Mouse (Mus musculus): ENCODE data around the gene Gdap2.

The Gdap2 gene

DNA sequence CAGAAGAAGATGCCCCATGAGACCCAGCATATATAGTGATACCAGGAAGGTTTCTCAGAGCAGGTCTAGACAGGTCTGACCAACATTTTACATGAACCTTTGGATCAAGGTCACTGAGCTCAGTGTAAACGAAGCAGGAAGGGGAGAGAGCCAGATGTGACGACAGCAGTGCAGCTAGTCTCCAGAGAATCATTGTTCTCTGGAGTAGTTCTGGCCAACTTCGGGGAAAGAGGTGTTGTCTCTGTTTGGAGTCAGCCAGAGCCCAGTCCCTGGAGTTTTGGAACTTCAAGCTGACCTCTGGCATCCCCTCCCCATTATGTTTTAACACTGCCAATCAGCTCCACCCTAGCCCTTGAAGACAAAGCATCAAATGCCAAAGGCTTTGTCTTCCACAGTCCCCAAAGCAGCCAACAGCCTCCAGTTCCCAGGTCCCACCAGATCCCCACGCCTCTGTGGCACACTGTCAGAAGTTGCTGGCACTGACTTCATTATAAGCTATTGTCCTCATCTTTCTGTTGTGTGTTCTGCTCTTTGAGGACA lies 84.2 kb downstream of the Gdap2 start:
- no peak for DNase-seq (ENCODE audit: low read depth, low spot score)

All from embryo, embryonic 11.5 days (tissue).